Mouse (Mus musculus): ENCODE data around the gene Gadd45gip1. TPM values are rescaled to one million over a fixed set of nuclear protein-coding genes. Genes with fewer than 3 reads are reported as not detected.
A peak's percentile ranks its signal among the peaks of the same experiment; 100 is the strongest.
"Not testable (repeated sequence)": the region's sequence is repeated elsewhere in the genome, so short reads cannot be mapped to it uniquely, and the experiment has no call there.

The Gadd45gip1 gene
- polyA plus RNA-seq, 1 experiment from 2014 or later: 52.1 TPM

DNA sequence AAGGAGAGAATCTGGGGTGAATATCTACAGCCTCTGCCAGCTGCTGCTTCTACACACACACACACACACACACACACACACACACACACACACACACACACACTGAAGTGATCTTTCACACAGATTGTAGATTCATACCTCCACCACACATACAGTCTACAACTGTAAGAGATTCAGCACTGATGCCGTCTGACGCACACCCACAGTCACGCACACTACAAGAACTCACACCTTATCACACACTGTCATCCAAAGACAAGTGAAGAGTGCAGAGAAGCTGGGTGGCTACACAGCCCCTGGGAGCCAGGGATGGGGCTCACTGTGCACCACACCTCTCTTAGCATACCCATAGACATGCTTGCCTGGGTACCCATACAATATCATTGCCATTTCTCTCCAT, 17.5 kb upstream of the Gadd45gip1 start:
- ATAC-seq (ENCODE audit: insufficient number of reproducible peaks, low FRiP score): no peak
- 65% methylated on average over 3 of the region's 3 CpGs for WGBS
- H3K27ac ChIP-seq (ENCODE audit: poor library complexity, severe bottlenecking): no peak overlapping the region
- no peak overlapping the region for H3K4me3 ChIP-seq
- H3K27me3 ChIP-seq (replicated peaks): peaks cover 37% of the 10 kb centered on the region
- H3K36me3 ChIP-seq: no peaks in the 10 kb centered on the region
- H3K4me2 ChIP-seq: no peak overlapping the region
- H3K4me1 ChIP-seq (replicated peaks): peaks cover 33% of the 10 kb centered on the region
- H3K9me3 ChIP-seq (replicated peaks): no peaks in the 10 kb centered on the region
- H3K9ac ChIP-seq: no peak overlapping the region

DNA sequence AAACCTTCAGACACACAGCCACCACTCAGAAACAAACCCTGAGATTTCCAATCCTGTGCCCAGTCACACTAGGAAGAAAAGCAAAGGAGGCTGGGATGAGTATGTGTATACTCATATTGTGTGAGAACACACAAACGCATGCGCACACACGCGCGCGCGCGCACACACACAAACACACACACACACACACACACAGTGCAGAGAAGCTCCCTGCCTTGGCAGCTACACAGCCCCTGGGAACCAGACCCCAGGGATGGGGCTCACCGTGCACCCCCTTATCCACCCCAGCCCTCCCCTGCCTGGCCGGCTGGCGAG, 17.1 kb upstream of the Gadd45gip1 start:
- Histone ChIP-seq H3K9me3 (replicated peaks) (no peaks in the 10 kb centered on the region), H3K9ac (no peak overlapping the region), H3K4me1 (replicated peaks) (peaks cover 29% of the 10 kb centered on the region), H3K4me3 (no peak overlapping the region), H3K27ac (ENCODE audit: poor library complexity, severe bottlenecking) (no peak overlapping the region), H3K4me2 (no peak overlapping the region), H3K27me3 (replicated peaks) (peaks cover 33% of the 10 kb centered on the region), H3K36me3 (no peaks in the 10 kb centered on the region)
- 87% methylated on average over 11 of the region's 11 CpGs for WGBS
- no peak for ATAC-seq (ENCODE audit: insufficient number of reproducible peaks, low FRiP score)

DNA sequence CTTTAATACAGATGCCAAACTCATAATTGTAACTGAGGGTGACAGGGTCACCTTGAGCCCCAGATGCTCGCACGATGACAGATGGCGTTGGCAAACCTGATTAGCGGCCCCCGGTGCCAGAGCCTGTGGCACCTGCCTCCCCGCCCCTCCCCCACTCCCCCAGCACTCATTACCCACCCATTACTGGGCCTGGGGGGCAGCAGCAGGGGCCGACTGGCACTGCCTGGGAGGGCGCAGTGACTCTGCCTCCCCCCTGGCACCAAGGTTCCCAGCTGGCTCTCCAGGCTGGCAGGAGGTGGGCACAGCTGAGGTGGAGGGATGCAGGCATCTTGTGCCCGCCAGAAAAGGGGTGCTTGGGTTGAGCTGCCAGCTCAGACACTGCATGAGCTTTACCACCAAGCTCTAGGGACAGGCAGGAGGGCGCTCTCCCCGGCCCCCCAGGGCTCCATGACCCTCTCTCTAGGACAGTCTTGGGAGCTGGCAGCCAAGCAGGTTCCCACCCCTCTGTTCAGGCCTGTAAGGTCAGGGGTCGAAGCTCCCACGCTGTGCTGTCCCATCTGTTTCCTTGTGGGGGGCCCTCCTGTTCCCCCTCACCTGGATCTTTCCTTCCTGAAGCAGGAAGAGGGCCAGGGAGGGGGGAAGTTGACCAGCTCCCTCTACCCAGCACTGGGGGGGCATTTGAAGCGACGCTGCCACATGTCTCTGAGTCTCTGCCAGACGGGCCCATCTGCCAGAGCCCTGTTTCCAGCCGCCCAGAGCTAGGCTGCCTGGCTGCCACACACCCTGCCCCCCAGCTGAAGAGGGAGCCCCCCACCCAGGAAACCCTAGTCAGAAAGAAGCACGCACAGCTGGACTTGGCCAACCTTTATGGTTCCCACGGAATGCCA, 16.5 kb upstream of the Gadd45gip1 start:
- Histone ChIP-seq H3K27me3 (replicated peaks) (peaks cover 28% of the 10 kb centered on the region), H3K9ac (0 out of 2 replicates have a peak overlapping the region, but pooled peaks have one; percentile 8), H3K4me1 (replicated peaks) (peaks cover 24% of the 10 kb centered on the region), H3K9me3 (replicated peaks) (no peaks in the 10 kb centered on the region), H3K36me3 (no peaks in the 10 kb centered on the region), H3K27ac (ENCODE audit: poor library complexity, severe bottlenecking) (no peak overlapping the region), H3K4me3 (no peak overlapping the region), H3K4me2 (no peak overlapping the region)
- no peak for ATAC-seq (ENCODE audit: insufficient number of reproducible peaks, low FRiP score)
- WGBS: 44% methylated on average over 19 of the region's 19 CpGs

GRCm38 (mm10) chr8:84815547-84815946, 15.8 kb upstream of the Gadd45gip1 start:
- Histone ChIP-seq H3K27me3 (replicated peaks) (peaks cover 28% of the 10 kb centered on the region), H3K9ac (no peak overlapping the region), H3K27ac (ENCODE audit: poor library complexity, severe bottlenecking) (no peak overlapping the region), H3K4me2 (no peak overlapping the region), H3K4me1 (replicated peaks) (peaks cover 23% of the 10 kb centered on the region), H3K9me3 (replicated peaks) (no peaks in the 10 kb centered on the region), H3K4me3 (no peak overlapping the region), H3K36me3 (no peaks in the 10 kb centered on the region)
- WGBS: 11% methylated on average over 9 of the region's 9 CpGs
- ATAC-seq (ENCODE audit: insufficient number of reproducible peaks, low FRiP score): peak; percentile 58; the same call in 1 of the 2 replicates

DNA sequence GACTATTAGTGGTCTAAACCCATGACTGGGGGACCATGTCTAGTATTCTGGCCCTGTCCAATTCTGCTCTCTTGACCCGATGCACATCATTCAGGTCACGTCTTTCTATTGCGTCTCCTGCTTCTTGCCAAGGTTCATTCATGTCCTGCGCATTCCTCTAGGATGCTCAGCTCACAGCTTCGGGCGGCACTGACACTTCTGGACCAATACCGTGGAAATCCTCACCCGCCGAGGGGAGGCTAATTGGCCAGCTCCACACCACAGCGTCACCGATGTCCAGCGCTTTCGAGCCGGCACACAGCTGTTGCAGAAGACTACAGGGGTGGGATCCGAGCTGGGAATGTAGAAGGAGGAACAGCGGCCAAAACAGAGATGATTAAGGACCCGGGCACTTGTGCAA, 15.2 kb upstream of the Gadd45gip1 start:
- ATAC-seq (ENCODE audit: insufficient number of reproducible peaks, low FRiP score): no peak
- Histone ChIP-seq H3K36me3 (no peaks in the 10 kb centered on the region), H3K4me1 (replicated peaks) (peaks cover 20% of the 10 kb centered on the region), H3K27me3 (replicated peaks) (peaks cover 28% of the 10 kb centered on the region), H3K27ac (ENCODE audit: poor library complexity, severe bottlenecking) (no peak overlapping the region), H3K9me3 (replicated peaks) (no peaks in the 10 kb centered on the region), H3K9ac (no peak overlapping the region), H3K4me2 (no peak overlapping the region), H3K4me3 (no peak overlapping the region)
- 70% methylated on average over 17 of the region's 17 CpGs for WGBS

DNA sequence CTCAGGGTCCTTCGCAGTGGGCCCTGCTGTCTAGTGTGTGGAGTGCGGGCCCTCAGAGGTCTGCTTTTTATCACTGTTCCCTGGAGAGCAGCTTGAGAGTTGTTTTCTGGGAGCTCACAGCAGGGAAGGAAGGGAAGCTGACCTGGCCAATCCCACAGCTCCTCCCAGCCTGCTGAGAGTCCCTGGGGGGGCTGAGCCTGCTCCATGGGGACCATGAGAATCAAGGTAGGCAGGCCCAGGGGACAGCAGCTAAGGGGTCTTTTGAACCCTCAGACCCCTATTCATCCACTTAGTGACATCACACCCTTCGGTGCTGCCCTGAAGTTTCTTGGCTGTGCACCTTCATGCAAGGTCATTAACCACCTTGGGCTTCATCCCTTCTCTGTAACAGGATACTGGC, 8.6 kb upstream of the Gadd45gip1 start, which contains the start of gene Dand5:
Gene Dand5, minus strand, starts transcription at position 101 of the 400 bp plus-strand sequence.
- H3K4me3 ChIP-seq: peak within 1 kb of the TSS; percentile 16; the same call in 1 of the 2 replicates

DNA sequence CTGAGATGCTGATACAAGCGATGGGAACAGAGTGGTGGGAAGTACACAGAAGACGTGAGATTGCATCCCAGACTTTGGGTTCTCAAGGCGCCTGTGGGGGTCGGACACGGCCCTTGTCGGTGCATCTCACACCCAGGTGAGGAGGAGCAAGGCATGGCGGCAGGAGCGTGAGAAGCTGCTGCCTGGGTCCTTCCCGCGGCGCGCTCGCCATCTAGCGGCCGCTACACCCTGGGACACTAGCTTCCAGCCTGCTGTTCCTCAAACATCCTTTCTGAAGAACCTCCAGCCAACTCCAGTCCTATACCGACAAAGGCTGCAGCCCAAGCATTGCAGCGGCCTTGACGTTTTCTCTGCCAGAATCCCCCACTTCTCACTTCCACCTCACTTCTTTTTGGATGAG, 7.7 kb upstream of the Gadd45gip1 start:
- no peaks in the 10 kb centered on the region for H3K9me3 ChIP-seq (replicated peaks)
- peak overlapping the region; percentile 16; the same call in 1 of the 2 replicates for H3K4me3 ChIP-seq
- no peaks in the 10 kb centered on the region for H3K36me3 ChIP-seq
- no peak overlapping the region for H3K27ac ChIP-seq (ENCODE audit: poor library complexity, severe bottlenecking)
- peak; percentile 78 for ATAC-seq (ENCODE audit: insufficient number of reproducible peaks, low FRiP score)
- peak overlapping the region; percentile 60 for H3K4me2 ChIP-seq
- H3K9ac ChIP-seq: 0 out of 2 replicates have a peak overlapping the region, but pooled peaks have one; percentile 27
- H3K4me1 ChIP-seq (replicated peaks): peaks cover 25% of the 10 kb centered on the region
- no peaks in the 10 kb centered on the region for H3K27me3 ChIP-seq (replicated peaks)
- WGBS: 1% methylated on average over 18 of the region's 18 CpGs

More for the DNA sequence above, 8.6 kb upstream of the Gadd45gip1 start, which contains the start of gene Dand5:
- Histone ChIP-seq H3K9ac (0 out of 2 replicates have a peak within 1 kb of the TSS, but pooled peaks have one; percentile 27), H3K4me2 (peak within 1 kb of the TSS; percentile 60), H3K36me3 (no peaks in the 10 kb centered on the region), H3K4me1 (replicated peaks) (peaks cover 25% of the 10 kb centered on the region), H3K27ac (ENCODE audit: poor library complexity, severe bottlenecking) (no peak within 1 kb of the TSS), H3K27me3 (replicated peaks) (no peaks in the 10 kb centered on the region), H3K9me3 (replicated peaks) (no peaks in the 10 kb centered on the region)
- ATAC-seq (ENCODE audit: insufficient number of reproducible peaks, low FRiP score): no peak
- WGBS: 19% methylated on average over 3 of the region's 3 CpGs

DNA sequence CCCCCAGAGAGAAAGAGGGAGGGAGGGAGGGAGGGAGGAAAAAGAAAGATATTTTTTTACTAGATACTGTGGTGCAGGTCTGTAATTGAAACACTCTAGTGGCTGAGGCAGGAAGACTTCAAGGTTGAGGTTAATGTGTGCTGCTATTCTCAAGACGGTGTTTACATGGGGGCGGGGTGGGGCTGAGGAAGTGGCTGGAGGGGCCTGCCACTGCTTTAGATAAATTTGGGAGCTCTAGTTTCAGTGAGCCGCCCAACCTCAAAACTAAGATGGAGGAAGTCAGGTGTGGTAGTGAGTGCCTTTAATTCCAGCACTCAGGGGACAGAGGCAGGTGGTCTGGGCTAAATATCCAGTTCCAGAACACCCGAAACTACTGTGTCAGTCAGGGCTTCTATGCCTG, 5.7 kb upstream of the Gadd45gip1 start:
- no peak overlapping the region for H3K9ac ChIP-seq
- WGBS: 50% methylated on average over 4 of the region's 4 CpGs
- no peaks in the 10 kb centered on the region for H3K27me3 ChIP-seq (replicated peaks)
- no peaks in the 10 kb centered on the region for H3K9me3 ChIP-seq (replicated peaks)
- H3K4me1 ChIP-seq (replicated peaks): peaks cover 25% of the 10 kb centered on the region
- peaks cover 3% of the 10 kb centered on the region; the same call in 1 of the 2 replicates for H3K36me3 ChIP-seq
- ATAC-seq (ENCODE audit: insufficient number of reproducible peaks, low FRiP score): no peak
- H3K4me3 ChIP-seq: no peak overlapping the region
- no peak overlapping the region for H3K4me2 ChIP-seq
- no peak overlapping the region for H3K27ac ChIP-seq (ENCODE audit: poor library complexity, severe bottlenecking)

GRCm38 (mm10) chr8:84826518-84826917, 4.8 kb upstream of the Gadd45gip1 start:
- H3K27ac ChIP-seq (ENCODE audit: poor library complexity, severe bottlenecking); ATAC-seq (ENCODE audit: insufficient number of reproducible peaks, low FRiP score); H3K4me2 ChIP-seq; H3K4me3 ChIP-seq; H3K27me3 ChIP-seq (replicated peaks); H3K36me3 ChIP-seq; H3K9me3 ChIP-seq (replicated peaks); H3K9ac ChIP-seq: not testable (repeated sequence)
- 68% methylated on average over 2 of the region's 2 CpGs for WGBS
- peaks cover 19% of the 10 kb centered on the region for H3K4me1 ChIP-seq (replicated peaks)

DNA sequence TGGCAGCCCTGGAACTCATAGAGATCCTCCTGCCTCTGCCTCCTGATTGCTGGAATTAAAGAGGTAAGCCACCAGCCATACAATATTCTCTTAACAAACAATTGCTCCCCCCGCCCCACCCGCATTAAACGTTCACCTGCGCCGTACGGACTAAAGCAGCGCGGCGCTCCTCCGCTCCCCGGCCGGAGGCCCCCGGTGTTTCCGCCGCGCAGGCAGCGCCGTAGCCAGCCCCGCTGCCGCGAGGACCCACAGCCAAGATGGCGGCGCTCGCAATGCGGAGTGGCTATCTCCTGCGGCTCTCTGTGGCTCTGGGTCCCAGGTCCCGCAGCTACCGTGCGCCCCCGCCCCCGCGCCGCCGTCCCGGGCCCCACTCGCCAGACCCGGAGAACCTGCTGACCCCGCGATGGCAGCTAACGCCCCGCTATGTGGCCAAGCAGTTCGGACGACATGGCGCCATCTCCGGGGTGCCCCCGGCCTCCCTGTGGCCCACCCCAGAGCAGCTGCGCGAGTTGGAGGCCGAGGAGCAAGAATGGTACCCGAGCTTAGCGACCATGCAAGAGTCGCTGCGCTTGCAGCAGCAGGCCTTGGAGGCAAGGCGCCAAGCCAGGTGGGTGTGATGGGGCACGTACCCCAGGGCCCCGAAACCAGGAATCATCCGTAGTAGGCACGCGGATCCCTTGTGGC, 854 bp downstream of the Gadd45gip1 start:
- Histone ChIP-seq H3K4me3 (peak overlapping the region; percentile 74), H3K4me2 (peak overlapping the region; percentile 63), H3K36me3 (peaks cover 38% of the 10 kb centered on the region), H3K4me1 (replicated peaks) (peaks cover 25% of the 10 kb centered on the region), H3K9ac (peak overlapping the region; percentile 95), H3K27ac (ENCODE audit: poor library complexity, severe bottlenecking) (peak overlapping the region; percentile 88), H3K27me3 (replicated peaks) (no peaks in the 10 kb centered on the region), H3K9me3 (replicated peaks) (no peaks in the 10 kb centered on the region)
- ATAC-seq (ENCODE audit: insufficient number of reproducible peaks, low FRiP score): peak; percentile 84
- under 1% methylated on average over 59 of the region's 59 CpGs for WGBS

All from heart, embryonic 12.5 days (tissue).